Mouse (Mus musculus) bone marrow macrophage, adult 2 months (primary cell): ENCODE measurements at regions not wholly inside any gene's neighbourhood (a gene's known extent, or its start where the extent isn't known, plus 50 kb on each side); places are given as distances from the start of the nearest gene placed in this dataset.

Source experiments
- CTCF ChIP-seq: IDR thresholded peaks from 2 replicates; pipeline ENCODE4 v1.5.1; 2012; ENCODE audit warnings: low read depth, mild to moderate bottlenecking, low read length, moderate library complexity
- POLR2A ChIP-seq: IDR thresholded peaks from 2 replicates; pipeline ENCODE4 v1.6.1; 2012; ENCODE audit warnings: mild to moderate bottlenecking, low read depth, low read length, borderline replicate concordance

DNA sequence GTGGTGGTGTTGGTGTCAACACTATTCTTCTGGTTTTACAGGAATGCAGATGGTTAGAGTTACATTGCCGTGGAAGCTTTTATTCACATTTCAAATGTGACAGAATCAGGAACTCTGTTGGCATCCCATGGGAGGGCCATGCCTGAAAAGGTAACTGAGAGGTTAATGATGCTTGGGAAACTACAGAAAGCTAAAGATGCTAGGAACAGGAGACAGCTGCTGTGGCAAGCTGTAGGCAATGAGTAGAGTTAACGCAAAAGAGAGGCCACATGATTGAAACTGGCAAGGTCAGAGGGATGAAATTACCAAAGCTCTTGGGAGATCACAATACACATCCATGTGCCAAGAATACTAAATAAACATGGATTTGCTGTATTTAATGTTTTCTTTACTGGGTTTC, 886.4 kb downstream of the Stpg2 start:
- TF ChIP-seq CTCF: no peak
- TF ChIP-seq POLR2A: no peak
